ENCODE assay signal across 8 mouse cellular contexts in genomic region chr1:161968589-161969407, GRCm38 (mm10). TPM values are rescaled to one million over a fixed set of nuclear protein-coding genes. Genes with fewer than 3 reads are reported as not detected.
DNase-seq lines count a peak whose midpoint lies in the region; ATAC-seq and TF ChIP-seq lines count a peak whose summit lies in the region.

TSS of gene Pigc (plus strand) at chr1:161969186.

- H3K4me2 ChIP-seq in forebrain, embryonic 13.5 days: peak within 1 kb of the TSS; percentile 62
- H3K4me2 ChIP-seq in liver, postnatal 0 days (ENCODE audit: low read depth, low read length): peak within 1 kb of the TSS; percentile 67
- H3K4me2 ChIP-seq in neural tube, embryonic 14.5 days (ENCODE audit: low read depth, low read length): peak within 1 kb of the TSS; percentile 73

- H3K4me1 ChIP-seq in ES-Bruce4 (ENCODE audit: control insufficient read depth, insufficient read depth, low read length): no peaks in the 10 kb centered on the region
- H3K4me1 ChIP-seq in forebrain, embryonic 13.5 days: peaks cover 15% of the 10 kb centered on the region
- peaks cover 8% of the 10 kb centered on the region for H3K4me1 ChIP-seq in liver, postnatal 0 days (ENCODE audit: insufficient read depth)
- H3K4me1 ChIP-seq in neural tube, embryonic 14.5 days (ENCODE audit: control insufficient read depth, insufficient read depth, low read length): peaks cover 10% of the 10 kb centered on the region

- ATAC-seq in cerebellum, adult (ENCODE audit: insufficient number of reproducible peaks, low FRiP score, low TSS enrichment): peak; percentile 97
- peak; percentile 99 for ATAC-seq in forebrain, embryonic 13.5 days
- ATAC-seq in liver, postnatal 0 days: peak; percentile 100
- ATAC-seq in neural tube, embryonic 14.5 days (ENCODE audit: low read depth): peak; percentile 99

- no peak for TF ChIP-seq EP300 in ES-Bruce4 (IDR thresholded peaks at IDR 0.05; ENCODE audit: insufficient read depth, low read depth, low read length)
- TF ChIP-seq EP300 in liver, postnatal 0 days (IDR thresholded peaks at IDR 0.05; ENCODE audit: low read depth): no peak

- peak within 1 kb of the TSS; percentile 88 for H3K4me3 ChIP-seq in ES-Bruce4 (ENCODE audit: low read depth, low read length)
- H3K4me3 ChIP-seq in forebrain, embryonic 13.5 days: peak within 1 kb of the TSS; percentile 62
- peak within 1 kb of the TSS; percentile 83 for H3K4me3 ChIP-seq in liver, postnatal 0 days (ENCODE audit: low read depth, low read length)
- peak within 1 kb of the TSS; percentile 60 for H3K4me3 ChIP-seq in neural tube, embryonic 14.5 days (ENCODE audit: low read depth, low read length)

- no peak for TF ChIP-seq POLR2A in ES-Bruce4 (IDR thresholded peaks at IDR 0.05; ENCODE audit: insufficient read depth, low read length)

- peak; percentile 84 for TF ChIP-seq CTCF in ES-Bruce4 (IDR thresholded peaks at IDR 0.05; ENCODE audit: low read depth, low read length)
- peak; percentile 94 for TF ChIP-seq CTCF in liver, postnatal 0 days (IDR thresholded peaks at IDR 0.05; ENCODE audit: low read depth)

- peak; percentile 96 to 97 for DNase-seq in heart, postnatal 10 days
- DNase-seq in large intestine, adult 2 months (ENCODE audit: low read depth, low spot score): peak; percentile 78
- peak; percentile 93 for DNase-seq in liver, postnatal 0 days
- peak; percentile 92 for DNase-seq in testis, postnatal 10 days (ENCODE audit: low spot score)

- intact Hi-C loops in heart, postnatal 10 days (cut with DNase I): no loop called here

- no peaks in the 10 kb centered on the region for H3K27me3 ChIP-seq in ES-Bruce4 (ENCODE audit: control insufficient read depth, insufficient read depth, low read length, poor library complexity, severe bottlenecking)
- H3K27me3 ChIP-seq in forebrain, embryonic 13.5 days: no peaks in the 10 kb centered on the region
- H3K27me3 ChIP-seq in liver, postnatal 0 days (ENCODE audit: insufficient read depth, low read length): no peaks in the 10 kb centered on the region
- H3K27me3 ChIP-seq in neural tube, embryonic 14.5 days (ENCODE audit: control insufficient read depth, insufficient read depth, low read length): no peaks in the 10 kb centered on the region

- H3K9me3 ChIP-seq in ES-Bruce4 (replicated peaks; ENCODE audit: control insufficient read depth, insufficient read depth, low read length, poor library complexity, severe bottlenecking): no peaks in the 10 kb centered on the region
- no peaks in the 10 kb centered on the region for H3K9me3 ChIP-seq in forebrain, embryonic 13.5 days (replicated peaks)
- H3K9me3 ChIP-seq in liver, postnatal 0 days (ENCODE audit: low read length): no peaks in the 10 kb centered on the region
- no peaks in the 10 kb centered on the region for H3K9me3 ChIP-seq in neural tube, embryonic 14.5 days (ENCODE audit: control insufficient read depth, low read length)

- no peaks in the 10 kb centered on the region for H3K36me3 ChIP-seq in ES-Bruce4 (ENCODE audit: control insufficient read depth, insufficient read depth, low read length, poor library complexity, severe bottlenecking)
- peaks cover 5% of the 10 kb centered on the region; the same call in 1 of the 2 replicates for H3K36me3 ChIP-seq in forebrain, embryonic 13.5 days (ENCODE audit: poor library complexity, severe bottlenecking)
- H3K36me3 ChIP-seq in liver, postnatal 0 days (replicated peaks; ENCODE audit: insufficient read depth, low read length): no peaks in the 10 kb centered on the region
- H3K36me3 ChIP-seq in neural tube, embryonic 14.5 days (ENCODE audit: control insufficient read depth, insufficient read depth, low read length): no peaks in the 10 kb centered on the region

- peak within 1 kb of the TSS; percentile 90 for H3K9ac ChIP-seq in ES-Bruce4 (ENCODE audit: low read depth, poor library complexity, severe bottlenecking)
- peak within 1 kb of the TSS; percentile 77 for H3K9ac ChIP-seq in forebrain, embryonic 13.5 days
- H3K9ac ChIP-seq in liver, postnatal 0 days (replicated peaks): peak within 1 kb of the TSS; percentile 85
- H3K9ac ChIP-seq in neural tube, embryonic 14.5 days (replicated peaks; ENCODE audit: low read depth, low read length): peak within 1 kb of the TSS; percentile 69

- WGBS in forebrain, embryonic 13.5 days: 4% methylated on average over 35 of the region's 38 CpGs
- 2% methylated on average over 38 of the region's 38 CpGs for WGBS in large intestine, adult 2 months
- 6% methylated on average over 36 of the region's 38 CpGs for WGBS in liver, postnatal 0 days (ENCODE audit: insufficient replicate concordance)
- WGBS in neural tube, embryonic 14.5 days: 4% methylated on average over 38 of the region's 38 CpGs

- no peak within 1 kb of the TSS; the same call in 1 of the 2 replicates for H3K27ac ChIP-seq in ES-Bruce4 (ENCODE audit: insufficient read depth, low read length)
- peak within 1 kb of the TSS; percentile 60 for H3K27ac ChIP-seq in forebrain, embryonic 13.5 days
- H3K27ac ChIP-seq in liver, postnatal 0 days (ENCODE audit: low read depth): peak within 1 kb of the TSS; percentile 87
- peak within 1 kb of the TSS; percentile 74 for H3K27ac ChIP-seq in neural tube, embryonic 14.5 days (ENCODE audit: low read depth, low read length)

RNA-seq across cellular contexts. Expression of gene Pigc, which starts in this region (rescaled TPM):
- 9.2 and 10.8 TPM in 2 replicates for polyA plus RNA-seq in ES-Bruce4 (2011; ENCODE audit: insufficient read depth, insufficient read length, low read depth, missing spikeins)
- 30.9 and 31.6 TPM in 2 replicates for polyA plus RNA-seq in forebrain, embryonic 13.5 days (2015; fragmentation: Nextera tagmentation; extraction: Ambion mirVana)
- 10 to 100 TPM; 20.6 to 21.9 TPM for total RNA-seq in heart, postnatal 10 days (2021)
- 15.9 and 20.8 TPM in 2 replicates for polyA plus RNA-seq in large intestine, adult 2 months (2012; rRNA removed)
- 17.7 and 20.7 TPM in 2 replicates for polyA plus RNA-seq in liver, postnatal 0 days (2015; fragmentation: Nextera tagmentation; extraction: Ambion mirVana)
- polyA plus RNA-seq in neural tube, embryonic 14.5 days (2014; fragmentation: Nextera tagmentation; extraction: Ambion mirVana): 32.8 and 35.4 TPM in 2 replicates
